Mouse (Mus musculus): ENCODE results near the gene Foxp1. TPM values are rescaled to one million over a fixed set of nuclear protein-coding genes. Genes with fewer than 3 reads are reported as not detected.
A peak's percentile ranks its signal among the peaks of the same experiment; 100 is the strongest.

Foxp1 gene
- polyA plus RNA-seq, 1 experiment, result 17.7 TPM

DNA sequence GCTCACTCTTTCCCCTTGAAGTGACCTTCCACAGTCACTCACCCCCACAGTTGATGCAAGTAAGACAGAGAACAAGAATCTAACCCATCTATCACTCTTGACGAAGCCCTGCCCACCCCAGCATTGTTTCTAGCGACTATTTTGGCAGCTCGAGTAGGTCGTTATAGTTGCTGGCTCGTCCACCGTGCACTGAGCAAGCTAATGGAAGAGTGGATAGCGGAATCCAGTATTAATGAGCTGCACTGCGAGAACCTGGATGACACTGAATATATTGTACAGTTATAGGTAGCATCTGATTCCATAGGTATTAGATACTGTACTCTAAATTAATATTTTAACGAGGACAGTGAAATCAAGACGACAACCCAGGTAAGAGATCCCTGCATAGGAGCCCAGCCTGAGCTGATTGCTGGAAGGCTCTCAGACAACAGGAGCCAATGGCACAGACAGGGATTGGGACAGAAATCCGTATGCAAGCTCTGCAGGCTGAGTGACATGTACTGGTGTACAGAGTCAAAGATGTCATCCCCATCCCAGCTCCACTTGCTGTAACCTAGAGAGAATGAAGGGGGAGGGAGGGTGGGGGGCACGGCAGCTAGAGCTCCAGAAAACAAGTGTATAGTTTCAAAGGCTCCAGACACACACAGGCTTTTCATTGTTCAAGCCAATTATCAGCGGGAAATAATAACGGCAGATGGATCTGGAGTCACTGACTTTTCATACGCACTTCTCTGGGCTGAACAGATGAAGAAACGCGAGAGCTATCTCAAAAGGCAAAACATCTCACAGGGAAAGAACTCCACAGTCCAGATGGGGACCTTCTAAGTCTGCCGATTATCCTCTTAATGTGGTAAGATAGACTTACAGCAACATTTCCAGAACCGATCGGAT, 254.1 kb downstream of the Foxp1 start:
- Histone ChIP-seq H3K36me3 (ENCODE audit: control insufficient read depth, insufficient read depth) (peaks cover 2% of the 10 kb centered on the region), H3K4me2 (ENCODE audit: low read depth) (no peak overlapping the region), H3K27me3 (ENCODE audit: control insufficient read depth, insufficient read depth, insufficient read length) (no peaks in the 10 kb centered on the region), H3K79me2 (ENCODE audit: control insufficient read depth, insufficient read depth) (no peaks in the 10 kb centered on the region), H3K4me3 (no peak overlapping the region), H3ac (ENCODE audit: control insufficient read depth, insufficient read length) (no peak overlapping the region)
- TF ChIP-seq USF1 (IDR thresholded peaks at IDR 0.05; ENCODE audit: low read depth) (no peak), MYOG (IDR thresholded peaks at IDR 0.05; ENCODE audit: control insufficient read depth in 1 of 3, insufficient read depth in 1 of 3, insufficient read length in 2 of 3, low read depth in 2 of 3) (no peak), TCF12 (IDR thresholded peaks at IDR 0.05; ENCODE audit: insufficient read depth, poor library complexity, severe bottlenecking) (no peak), REST (IDR thresholded peaks at IDR 0.05; ENCODE audit: insufficient read depth, insufficient read length) (no peak), TCF3 (IDR thresholded peaks at IDR 0.05; ENCODE audit: insufficient read length, low read depth) (no peak), POLR2A (IDR thresholded peaks at IDR 0.05; ENCODE audit: insufficient read length, low read depth) (no peak)

DNA sequence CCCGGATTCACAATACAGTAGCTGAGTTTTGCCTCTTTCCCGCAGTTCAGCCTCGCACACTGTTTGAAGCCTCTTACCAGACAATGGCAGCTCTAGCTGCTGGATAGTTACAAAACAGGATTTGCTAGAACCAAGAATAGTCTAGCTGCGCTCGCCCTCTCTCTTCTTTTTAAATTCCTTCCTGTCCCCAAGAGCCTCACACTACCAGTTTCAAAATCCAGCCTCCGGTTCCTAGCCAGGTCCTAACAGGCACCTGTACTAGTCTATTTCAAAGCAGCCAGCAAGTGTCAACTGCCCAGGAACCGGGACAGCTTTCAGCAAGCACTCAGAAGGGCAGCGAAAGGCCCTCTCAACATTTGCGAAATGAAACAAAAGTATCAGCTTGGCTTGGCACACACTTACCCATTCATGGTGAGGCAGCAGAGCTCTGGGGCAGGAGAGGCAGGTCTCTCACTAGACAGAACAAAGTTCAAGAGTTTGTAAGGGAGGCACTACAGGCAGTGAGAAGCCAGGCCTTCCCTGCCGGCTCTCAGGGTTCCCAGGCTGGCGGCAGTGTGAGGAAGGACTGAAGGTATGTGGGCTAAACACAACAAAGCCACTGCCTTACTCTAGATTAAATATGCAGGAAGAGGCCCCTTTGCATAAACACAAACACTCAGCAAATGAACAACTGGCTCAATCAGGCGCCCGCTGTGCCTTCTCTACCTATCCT, 256.4 kb downstream of the Foxp1 start:
- H3K79me2 ChIP-seq (ENCODE audit: control insufficient read depth, insufficient read depth), result no peaks in the 10 kb centered on the region
- no peaks in the 10 kb centered on the region for H3K27me3 ChIP-seq (ENCODE audit: control insufficient read depth, insufficient read depth, insufficient read length)
- no peak overlapping the region for H3K4me3 ChIP-seq

GRCm38 (mm10) chr6:99265173-99265572, 257.3 kb downstream of the Foxp1 start:
- Histone ChIP-seq H3K4me2 (ENCODE audit: low read depth) (no peak overlapping the region), H3K27me3 (ENCODE audit: control insufficient read depth, insufficient read depth, insufficient read length) (no peaks in the 10 kb centered on the region), H3K79me2 (ENCODE audit: control insufficient read depth, insufficient read depth) (no peaks in the 10 kb centered on the region), H3K36me3 (ENCODE audit: control insufficient read depth, insufficient read depth) (no peaks in the 10 kb centered on the region), H3K4me3 (no peak overlapping the region), H3ac (ENCODE audit: control insufficient read depth, insufficient read length) (no peak overlapping the region)
- no peak for TF ChIP-seq CEBPB (IDR thresholded peaks at IDR 0.05; ENCODE audit: insufficient read depth, poor library complexity, severe bottlenecking)
- no peak for TF ChIP-seq POLR2A (IDR thresholded peaks at IDR 0.05; ENCODE audit: insufficient read length, low read depth)
- TF ChIP-seq MYOG (IDR thresholded peaks at IDR 0.05; ENCODE audit: control insufficient read depth in 1 of 3, insufficient read depth in 1 of 3, insufficient read length in 2 of 3, low read depth in 2 of 3), result no peak
- no peak for TF ChIP-seq TCF12 (IDR thresholded peaks at IDR 0.05; ENCODE audit: insufficient read depth, poor library complexity, severe bottlenecking)
- TF ChIP-seq E2F4 (IDR thresholded peaks at IDR 0.05; ENCODE audit: insufficient read depth), result no peak
- no peak for TF ChIP-seq SRF (IDR thresholded peaks at IDR 0.05; ENCODE audit: control insufficient read depth, insufficient read length, low read depth)
- no peak for TF ChIP-seq TCF3 (IDR thresholded peaks at IDR 0.05; ENCODE audit: insufficient read length, low read depth)
- no peak for TF ChIP-seq MAX (IDR thresholded peaks at IDR 0.05; ENCODE audit: low read depth)
- no peak for TF ChIP-seq POLR2AphosphoS2 (IDR thresholded peaks at IDR 0.05; ENCODE audit: insufficient read length, low read depth)
- TF ChIP-seq REST (IDR thresholded peaks at IDR 0.05; ENCODE audit: insufficient read depth, insufficient read length), result no peak
- no peak for TF ChIP-seq MYOD1 (IDR thresholded peaks at IDR 0.05; ENCODE audit: control insufficient read depth in 1 of 3, insufficient read length in 2 of 3, low read depth in 2 of 3)
- TF ChIP-seq USF1 (IDR thresholded peaks at IDR 0.05; ENCODE audit: low read depth), result no peak

More for the DNA sequence above, 256.4 kb downstream of the Foxp1 start:
- Histone ChIP-seq H3K4me2 (ENCODE audit: low read depth) (peak overlapping the region; percentile 1), H3K36me3 (ENCODE audit: control insufficient read depth, insufficient read depth) (no peaks in the 10 kb centered on the region), H3ac (ENCODE audit: control insufficient read depth, insufficient read length) (no peak overlapping the region)
- TF ChIP-seq SRF (IDR thresholded peaks at IDR 0.05; ENCODE audit: control insufficient read depth, insufficient read length, low read depth) (no peak), MYOG (IDR thresholded peaks at IDR 0.05; ENCODE audit: control insufficient read depth in 1 of 3, insufficient read depth in 1 of 3, insufficient read length in 2 of 3, low read depth in 2 of 3) (no peak), CEBPB (IDR thresholded peaks at IDR 0.05; ENCODE audit: insufficient read depth, poor library complexity, severe bottlenecking) (no peak), MAX (IDR thresholded peaks at IDR 0.05; ENCODE audit: low read depth) (no peak), E2F4 (IDR thresholded peaks at IDR 0.05; ENCODE audit: insufficient read depth) (no peak), REST (IDR thresholded peaks at IDR 0.05; ENCODE audit: insufficient read depth, insufficient read length) (no peak), MYOD1 (IDR thresholded peaks at IDR 0.05; ENCODE audit: control insufficient read depth in 1 of 3, insufficient read length in 2 of 3, low read depth in 2 of 3) (no peak), USF1 (IDR thresholded peaks at IDR 0.05; ENCODE audit: low read depth) (no peak), TCF3 (IDR thresholded peaks at IDR 0.05; ENCODE audit: insufficient read length, low read depth) (no peak), TCF12 (IDR thresholded peaks at IDR 0.05; ENCODE audit: insufficient read depth, poor library complexity, severe bottlenecking) (no peak), POLR2A (IDR thresholded peaks at IDR 0.05; ENCODE audit: insufficient read length, low read depth) (no peak), POLR2AphosphoS2 (IDR thresholded peaks at IDR 0.05; ENCODE audit: insufficient read length, low read depth) (no peak)

DNA sequence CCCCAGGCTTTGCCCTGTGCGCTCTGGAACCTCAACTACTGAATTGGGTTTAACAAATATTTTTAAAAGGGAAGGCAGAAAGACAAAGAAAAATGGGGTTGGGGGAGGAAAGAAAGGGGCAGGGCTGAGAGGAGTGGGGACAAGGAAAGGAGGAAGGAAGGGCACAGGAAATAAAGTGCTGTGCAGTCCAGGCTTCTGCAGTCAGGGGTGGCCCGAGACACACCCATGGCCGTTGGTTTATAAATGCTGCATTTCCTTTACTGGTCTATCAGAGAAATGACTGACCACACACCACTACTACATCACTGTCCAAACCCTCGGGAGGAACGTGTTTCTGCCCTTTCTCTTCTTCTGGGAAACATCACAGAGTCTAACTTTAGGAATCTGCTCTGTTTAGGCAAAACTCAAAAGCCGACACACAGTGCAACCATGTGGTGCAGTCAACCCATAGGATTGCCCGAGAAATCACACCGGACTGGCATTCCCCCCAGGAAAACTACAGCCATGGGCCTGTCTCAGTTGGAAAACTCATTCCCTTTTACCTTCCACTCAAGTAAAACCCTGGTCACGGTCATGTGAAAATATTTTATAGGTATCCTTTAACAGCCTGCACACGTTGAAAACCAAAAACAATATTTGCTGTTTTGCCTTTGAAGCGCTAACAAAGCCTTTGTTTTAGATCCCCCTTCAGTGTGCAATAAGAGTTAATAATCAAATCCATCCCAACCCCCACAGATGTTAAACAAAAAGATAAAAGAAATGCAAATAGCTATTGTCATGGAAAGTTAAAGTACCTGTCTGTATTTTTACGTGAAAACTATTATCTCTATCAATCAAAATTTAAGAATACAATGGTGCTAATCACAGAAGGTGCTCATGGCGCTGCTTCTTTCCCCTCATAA, 258.1 kb downstream of the Foxp1 start:
- H3K36me3 ChIP-seq (ENCODE audit: control insufficient read depth, insufficient read depth), result no peaks in the 10 kb centered on the region
- TF ChIP-seq POLR2A (IDR thresholded peaks at IDR 0.05; ENCODE audit: insufficient read length, low read depth) (no peak), TCF3 (IDR thresholded peaks at IDR 0.05; ENCODE audit: insufficient read length, low read depth) (no peak), POLR2AphosphoS2 (IDR thresholded peaks at IDR 0.05; ENCODE audit: insufficient read length, low read depth) (no peak), MYOG (IDR thresholded peaks at IDR 0.05; ENCODE audit: control insufficient read depth in 1 of 3, insufficient read depth in 1 of 3, insufficient read length in 2 of 3, low read depth in 2 of 3) (no peak), SRF (IDR thresholded peaks at IDR 0.05; ENCODE audit: control insufficient read depth, insufficient read length, low read depth) (no peak), TCF12 (IDR thresholded peaks at IDR 0.05; ENCODE audit: insufficient read depth, poor library complexity, severe bottlenecking) (no peak), MAX (IDR thresholded peaks at IDR 0.05; ENCODE audit: low read depth) (no peak)
- H3K4me2 ChIP-seq (ENCODE audit: low read depth), result no peak overlapping the region
- H3K27me3 ChIP-seq (ENCODE audit: control insufficient read depth, insufficient read depth, insufficient read length), result no peaks in the 10 kb centered on the region
- no peak overlapping the region for H3K4me3 ChIP-seq
- H3K79me2 ChIP-seq (ENCODE audit: control insufficient read depth, insufficient read depth), result no peaks in the 10 kb centered on the region
- H3ac ChIP-seq (ENCODE audit: control insufficient read depth, insufficient read length), result no peak overlapping the region
